Mouse (Mus musculus): Measurements from ENCODE around the gene Ggta1. TPM values are rescaled to one million over a fixed set of nuclear protein-coding genes. Genes with fewer than 3 reads are reported as not detected.

Gene Ggta1
- polyA plus RNA-seq (2012; rRNA removed): 20.1 and 21.6 TPM in 2 replicates

DNA sequence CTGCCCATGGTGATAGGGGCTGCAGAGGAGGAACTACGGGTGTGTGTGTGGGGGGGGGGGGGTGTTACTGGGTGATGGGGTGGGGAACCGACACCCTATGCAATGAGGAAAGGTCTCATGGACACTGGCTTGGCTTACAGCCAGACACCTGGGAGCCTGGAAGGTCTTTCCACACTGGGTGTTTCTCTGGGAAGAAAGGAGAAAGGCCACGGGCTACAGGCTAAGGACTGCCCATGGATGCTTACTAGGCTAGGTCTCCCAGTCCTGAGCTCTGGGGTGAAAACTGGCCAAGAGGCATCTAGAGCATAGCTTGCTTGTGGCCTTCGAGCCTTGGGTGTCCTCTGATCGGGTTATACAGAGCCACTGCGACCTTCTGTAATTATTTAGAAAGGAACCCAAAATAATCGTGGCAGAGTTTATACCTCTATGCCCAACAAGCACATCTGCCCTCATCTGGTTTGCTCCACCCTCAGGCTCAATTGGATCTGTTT is at the start of gene Ggta1:
Gene Ggta1, minus strand, starts transcription at position 441 of the 491 bp plus-strand sequence.
- Histone ChIP-seq H3K27me3 (ENCODE audit: control insufficient read depth, insufficient read depth, low read length) (no peaks in the 10 kb centered on the region), H3K4me3 (ENCODE audit: extremely low read depth, insufficient read depth, insufficient read length) (peak within 1 kb of the TSS; percentile 76), H3K27ac (ENCODE audit: insufficient read depth, low read length) (peak within 1 kb of the TSS; percentile 93), H3K4me1 (ENCODE audit: control insufficient read depth, insufficient read depth, insufficient read length) (peaks cover 25% of the 10 kb centered on the region), H3K36me3 (ENCODE audit: control insufficient read depth, insufficient read depth, low read length) (no peaks in the 10 kb centered on the region)
- no peak for TF ChIP-seq CTCF (IDR thresholded peaks at IDR 0.05; ENCODE audit: extremely low read depth, insufficient read depth, insufficient read length, insufficient replicate concordance)
- TF ChIP-seq POLR2A (IDR thresholded peaks at IDR 0.05; ENCODE audit: low read depth, low read length): no peak
- WGBS: 9% methylated on average over 7 of the region's 7 CpGs
- DNase-seq (ENCODE audit: low read depth in 1 of 2, low spot score in 2 of 2): no peak

DNA sequence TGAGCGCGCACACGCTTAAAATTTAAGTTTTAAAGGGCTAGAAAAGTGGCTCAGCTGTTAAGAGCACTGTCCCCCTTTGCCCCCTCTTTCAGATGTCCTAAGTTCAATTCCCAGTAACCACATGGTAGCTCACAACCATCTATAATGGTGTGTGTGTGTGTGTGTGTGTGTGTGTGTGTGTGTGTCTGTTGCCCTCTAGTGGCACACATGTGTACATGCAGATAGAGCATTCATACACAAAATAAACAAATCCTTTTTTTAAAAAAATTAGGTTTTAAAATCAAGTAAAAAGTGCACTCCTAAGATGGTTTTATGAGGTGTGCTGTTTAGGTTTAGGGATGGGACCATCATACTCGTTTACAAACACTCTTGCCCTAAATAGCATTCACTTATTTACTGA is 49.2 kb upstream of the Ggta1 start:
- 89% methylated on average over 4 of the region's 4 CpGs for WGBS
- Histone ChIP-seq H3K27me3 (ENCODE audit: control insufficient read depth, insufficient read depth, low read length) (no peaks in the 10 kb centered on the region), H3K4me1 (ENCODE audit: control insufficient read depth, insufficient read depth, insufficient read length) (peaks cover 13% of the 10 kb centered on the region; the same call in 1 of the 2 replicates), H3K4me3 (ENCODE audit: extremely low read depth, insufficient read depth, insufficient read length) (no peak overlapping the region), H3K27ac (ENCODE audit: insufficient read depth, low read length) (no peak overlapping the region), H3K36me3 (ENCODE audit: control insufficient read depth, insufficient read depth, low read length) (no peaks in the 10 kb centered on the region)
- TF ChIP-seq CTCF (IDR thresholded peaks at IDR 0.05; ENCODE audit: extremely low read depth, insufficient read depth, insufficient read length, insufficient replicate concordance): peak; percentile 29; the same call in 1 of the 2 replicates
- no peak for TF ChIP-seq POLR2A (IDR thresholded peaks at IDR 0.05; ENCODE audit: low read depth, low read length)
- DNase-seq (ENCODE audit: low read depth in 1 of 2, low spot score in 2 of 2): no peak

DNA sequence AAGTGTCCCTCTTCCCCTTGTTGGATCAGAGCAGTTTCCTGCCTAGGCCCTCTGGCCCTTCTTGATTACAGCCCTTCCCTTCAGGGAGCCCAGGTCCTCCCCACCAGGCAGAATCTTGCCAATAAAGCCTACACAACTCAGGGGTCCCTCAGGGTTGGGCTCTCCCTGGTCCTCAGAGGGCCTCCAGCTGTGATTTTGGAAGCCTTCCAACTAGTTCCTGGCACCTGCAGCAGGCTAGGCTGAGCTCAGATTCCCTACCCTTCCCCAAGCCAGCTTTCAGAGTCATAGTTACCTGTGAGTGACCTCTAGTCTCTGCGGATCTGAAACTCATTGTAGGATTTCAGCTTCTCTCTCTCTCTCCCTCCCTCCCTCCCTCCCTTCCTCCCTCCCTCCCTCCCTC is 47.9 kb upstream of the Ggta1 start:
- Histone ChIP-seq H3K36me3 (ENCODE audit: control insufficient read depth, insufficient read depth, low read length) (no peaks in the 10 kb centered on the region), H3K4me1 (ENCODE audit: control insufficient read depth, insufficient read depth, insufficient read length) (peaks cover 21% of the 10 kb centered on the region; the same call in 1 of the 2 replicates), H3K27me3 (ENCODE audit: control insufficient read depth, insufficient read depth, low read length) (no peaks in the 10 kb centered on the region), H3K27ac (ENCODE audit: insufficient read depth, low read length) (no peak overlapping the region), H3K4me3 (ENCODE audit: extremely low read depth, insufficient read depth, insufficient read length) (no peak overlapping the region)
- TF ChIP-seq POLR2A (IDR thresholded peaks at IDR 0.05; ENCODE audit: low read depth, low read length): no peak
- TF ChIP-seq CTCF (IDR thresholded peaks at IDR 0.05; ENCODE audit: extremely low read depth, insufficient read depth, insufficient read length, insufficient replicate concordance): no peak
- WGBS: 61% methylated on average over 1 of the region's 1 CpGs
- no peak for DNase-seq (ENCODE audit: low read depth in 1 of 2, low spot score in 2 of 2)

DNA sequence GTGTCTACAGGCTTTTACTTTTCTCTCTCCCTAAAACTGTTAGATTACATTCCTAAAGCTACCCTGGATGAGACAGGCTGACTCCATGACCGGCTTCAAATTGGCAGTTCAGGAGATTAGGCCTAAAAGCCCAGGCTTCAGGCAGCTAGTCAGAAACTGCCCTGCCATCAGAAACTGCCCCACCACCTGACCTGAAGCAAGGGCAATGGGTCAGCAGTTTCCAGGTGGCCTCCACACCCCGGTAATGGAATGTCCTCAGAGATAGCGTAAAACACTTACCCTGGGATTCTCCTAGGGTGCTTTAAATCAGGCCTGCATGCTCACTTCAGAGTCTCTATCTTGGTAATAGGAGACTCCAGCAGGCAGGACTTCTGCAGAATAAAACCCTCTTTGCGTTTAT is 46.9 kb upstream of the Ggta1 start:
- 87% methylated on average over 4 of the region's 4 CpGs for WGBS
- no peak overlapping the region for H3K27ac ChIP-seq (ENCODE audit: insufficient read depth, low read length)
- peaks cover 24% of the 10 kb centered on the region; the same call in 1 of the 2 replicates for H3K4me1 ChIP-seq (ENCODE audit: control insufficient read depth, insufficient read depth, insufficient read length)
- no peaks in the 10 kb centered on the region for H3K27me3 ChIP-seq (ENCODE audit: control insufficient read depth, insufficient read depth, low read length)
- TF ChIP-seq POLR2A (IDR thresholded peaks at IDR 0.05; ENCODE audit: low read depth, low read length) (no peak), CTCF (IDR thresholded peaks at IDR 0.05; ENCODE audit: extremely low read depth, insufficient read depth, insufficient read length, insufficient replicate concordance) (no peak)
- no peak overlapping the region for H3K4me3 ChIP-seq (ENCODE audit: extremely low read depth, insufficient read depth, insufficient read length)
- no peaks in the 10 kb centered on the region for H3K36me3 ChIP-seq (ENCODE audit: control insufficient read depth, insufficient read depth, low read length)
- no peak for DNase-seq (ENCODE audit: low read depth in 1 of 2, low spot score in 2 of 2)

DNA sequence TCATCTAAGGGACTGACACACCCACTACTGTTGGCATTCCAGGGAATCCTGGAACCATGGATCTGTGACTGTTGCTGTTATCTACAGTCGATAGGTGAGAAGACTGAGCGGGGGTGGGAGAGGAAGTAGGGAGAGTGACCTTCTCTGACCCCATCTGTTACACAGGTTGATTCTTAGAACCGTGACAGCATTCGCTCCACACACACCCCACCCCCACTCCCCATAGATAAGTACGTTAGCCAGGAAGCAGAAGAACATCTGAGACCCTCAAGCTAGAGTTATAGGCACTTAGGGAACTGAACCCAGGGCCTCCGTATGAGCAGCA is 46.3 kb upstream of the Ggta1 start:
- Histone ChIP-seq H3K4me1 (ENCODE audit: control insufficient read depth, insufficient read depth, insufficient read length) (peaks cover 29% of the 10 kb centered on the region; the same call in 1 of the 2 replicates), H3K27me3 (ENCODE audit: control insufficient read depth, insufficient read depth, low read length) (no peaks in the 10 kb centered on the region), H3K36me3 (ENCODE audit: control insufficient read depth, insufficient read depth, low read length) (no peaks in the 10 kb centered on the region), H3K4me3 (ENCODE audit: extremely low read depth, insufficient read depth, insufficient read length) (no peak overlapping the region), H3K27ac (ENCODE audit: insufficient read depth, low read length) (no peak overlapping the region)
- TF ChIP-seq POLR2A (IDR thresholded peaks at IDR 0.05; ENCODE audit: low read depth, low read length) (no peak), CTCF (IDR thresholded peaks at IDR 0.05; ENCODE audit: extremely low read depth, insufficient read depth, insufficient read length, insufficient replicate concordance) (no peak)
- WGBS: 25% methylated on average over 6 of the region's 6 CpGs
- DNase-seq (ENCODE audit: low read depth in 1 of 2, low spot score in 2 of 2): no peak

DNA sequence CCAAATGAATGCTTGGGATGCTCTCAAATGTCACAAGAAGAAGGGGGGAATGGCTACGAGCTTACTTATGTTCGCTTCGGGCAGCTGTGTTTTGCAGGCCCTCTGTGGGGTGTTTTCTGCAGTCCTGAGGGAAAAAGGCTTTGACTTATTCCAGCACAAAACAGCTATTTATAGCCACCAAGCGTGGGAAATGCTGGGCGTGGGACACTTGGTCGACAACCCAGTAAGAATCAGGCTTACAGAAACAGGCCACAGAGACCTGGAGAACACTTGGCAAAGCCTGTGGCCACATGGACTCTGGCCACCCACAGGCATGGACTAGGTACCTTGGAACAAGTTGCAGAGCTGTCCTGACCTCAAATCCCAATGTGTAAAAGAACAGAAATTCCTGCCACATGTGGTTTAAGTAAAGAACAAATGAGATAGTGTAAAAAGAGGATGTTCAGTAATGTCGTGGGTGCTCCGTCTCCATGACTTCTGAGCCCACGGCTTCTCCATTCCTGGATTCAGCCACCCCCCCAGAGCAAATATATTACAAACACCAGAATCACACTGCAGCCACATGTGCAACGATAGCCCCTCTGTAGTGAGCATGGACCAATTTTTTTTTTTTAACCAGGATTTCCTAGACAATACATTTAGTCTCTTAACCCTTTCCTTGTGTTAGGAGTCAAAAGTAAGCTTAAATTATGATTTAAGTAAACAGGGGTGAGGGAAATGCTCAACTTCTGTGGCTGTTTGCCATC is 45.7 kb upstream of the Ggta1 start:
- DNase-seq (ENCODE audit: low read depth in 1 of 2, low spot score in 2 of 2): no peak
- WGBS: 47% methylated on average over 10 of the region's 10 CpGs
- no peak overlapping the region for H3K27ac ChIP-seq (ENCODE audit: insufficient read depth, low read length)

DNA sequence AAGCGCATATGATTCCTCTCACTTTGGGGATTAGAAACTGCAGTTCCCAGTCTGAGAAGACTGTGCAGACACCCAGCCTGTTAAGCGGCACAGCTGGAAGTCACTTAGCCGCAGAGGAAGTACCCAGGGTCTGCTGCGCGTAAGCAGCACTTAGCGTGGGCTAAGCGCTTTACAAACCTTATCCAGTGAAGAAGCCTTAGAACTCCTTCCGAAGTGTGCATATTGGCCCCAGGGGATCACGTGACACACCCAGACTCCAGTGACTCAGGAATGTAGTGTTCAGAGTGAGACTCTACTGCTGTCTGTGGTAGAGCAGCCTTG is 44.1 kb upstream of the Ggta1 start:
- TF ChIP-seq POLR2A (IDR thresholded peaks at IDR 0.05; ENCODE audit: low read depth, low read length) (no peak), CTCF (IDR thresholded peaks at IDR 0.05; ENCODE audit: extremely low read depth, insufficient read depth, insufficient read length, insufficient replicate concordance) (no peak)
- no peaks in the 10 kb centered on the region for H3K36me3 ChIP-seq (ENCODE audit: control insufficient read depth, insufficient read depth, low read length)
- H3K27ac ChIP-seq (ENCODE audit: insufficient read depth, low read length): peak overlapping the region; percentile 67
- H3K27me3 ChIP-seq (ENCODE audit: control insufficient read depth, insufficient read depth, low read length): no peaks in the 10 kb centered on the region
- DNase-seq (ENCODE audit: low read depth in 1 of 2, low spot score in 2 of 2): peak; percentile 31 to 33
- 3% methylated on average over 9 of the region's 9 CpGs for WGBS
- peaks cover 48% of the 10 kb centered on the region; the same call in 1 of the 2 replicates for H3K4me1 ChIP-seq (ENCODE audit: control insufficient read depth, insufficient read depth, insufficient read length)
- H3K4me3 ChIP-seq (ENCODE audit: extremely low read depth, insufficient read depth, insufficient read length): no peak overlapping the region

More for the DNA sequence above, 45.7 kb upstream of the Ggta1 start:
- no peaks in the 10 kb centered on the region for H3K27me3 ChIP-seq (ENCODE audit: control insufficient read depth, insufficient read depth, low read length)
- peaks cover 34% of the 10 kb centered on the region; the same call in 1 of the 2 replicates for H3K4me1 ChIP-seq (ENCODE audit: control insufficient read depth, insufficient read depth, insufficient read length)
- H3K36me3 ChIP-seq (ENCODE audit: control insufficient read depth, insufficient read depth, low read length): no peaks in the 10 kb centered on the region
- TF ChIP-seq POLR2A (IDR thresholded peaks at IDR 0.05; ENCODE audit: low read depth, low read length) (no peak), CTCF (IDR thresholded peaks at IDR 0.05; ENCODE audit: extremely low read depth, insufficient read depth, insufficient read length, insufficient replicate concordance) (no peak)
- H3K4me3 ChIP-seq (ENCODE audit: extremely low read depth, insufficient read depth, insufficient read length): no peak overlapping the region
